Mouse (Mus musculus): ENCODE results near the gene Rab5c. TPM values are rescaled to one million over a fixed set of nuclear protein-coding genes. Genes with fewer than 3 reads are reported as not detected.

The Rab5c gene
- polyA plus RNA-seq, 1 experiment from 2014 or later, result 34.3 TPM

GRCm38 (mm10) chr11:100746546-100746945 lies 8.5 kb upstream of the Rab5c start:
- Histone ChIP-seq H3K4me2 (ENCODE audit: low read depth, low read length) (no peak overlapping the region), H3K9me3 (ENCODE audit: control insufficient read depth, low read length) (no peaks in the 10 kb centered on the region), H3K4me1 (replicated peaks; ENCODE audit: control insufficient read depth, insufficient read depth, low read length) (no peaks in the 10 kb centered on the region), H3K27ac (ENCODE audit: low read length) (no peak overlapping the region), H3K4me3 (ENCODE audit: low read length) (no peak overlapping the region), H3K36me3 (ENCODE audit: control insufficient read depth, insufficient read depth, low read length) (no peaks in the 10 kb centered on the region), H3K27me3 (ENCODE audit: control insufficient read depth, insufficient read depth, low read depth, low read length) (0 out of 2 replicates have a peak, but pooled peaks cover 2% of the 10 kb centered on the region), H3K9ac (ENCODE audit: low read length) (no peak overlapping the region)
- 80% methylated on average over 10 of the region's 10 CpGs for WGBS
- ATAC-seq (ENCODE audit: low read depth), result no peak

DNA sequence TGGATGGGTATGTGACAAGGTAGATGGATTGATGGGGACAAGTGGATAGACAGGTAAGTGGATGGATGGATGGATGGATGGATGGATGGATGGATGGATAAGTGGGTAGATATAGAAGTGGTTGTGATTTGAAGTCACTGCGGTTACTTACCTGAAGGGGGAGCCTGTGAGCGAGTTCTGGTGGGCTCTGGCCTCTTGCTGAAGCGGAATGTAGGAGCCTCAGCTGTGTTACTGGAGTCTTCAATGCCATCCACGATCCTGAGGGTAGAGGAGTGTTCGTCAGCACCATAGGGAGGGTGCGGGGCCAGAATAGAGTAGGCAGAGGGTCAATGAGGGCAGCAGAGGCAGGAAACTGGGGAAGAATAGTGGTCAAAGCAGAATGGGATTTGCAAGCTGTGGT lies 7.1 kb upstream of the Rab5c start:
- no peak overlapping the region for H3K27ac ChIP-seq (ENCODE audit: low read length)
- no peak overlapping the region for H3K9ac ChIP-seq (ENCODE audit: low read length)
- H3K4me2 ChIP-seq (ENCODE audit: low read depth, low read length), result no peak overlapping the region
- no peak overlapping the region for H3K4me3 ChIP-seq (ENCODE audit: low read length)
- no peaks in the 10 kb centered on the region for H3K4me1 ChIP-seq (replicated peaks; ENCODE audit: control insufficient read depth, insufficient read depth, low read length)
- ATAC-seq (ENCODE audit: low read depth), result no peak
- 10% methylated on average over 6 of the region's 6 CpGs for WGBS
- 0 out of 2 replicates have a peak, but pooled peaks cover 2% of the 10 kb centered on the region for H3K27me3 ChIP-seq (ENCODE audit: control insufficient read depth, insufficient read depth, low read depth, low read length)
- no peaks in the 10 kb centered on the region for H3K9me3 ChIP-seq (ENCODE audit: control insufficient read depth, low read length)
- H3K36me3 ChIP-seq (ENCODE audit: control insufficient read depth, insufficient read depth, low read length), result no peaks in the 10 kb centered on the region

- Histone ChIP-seq H3K27me3 (ENCODE audit: control insufficient read depth, insufficient read depth, low read depth, low read length) (no peaks in the 10 kb centered on the region), H3K27ac (ENCODE audit: low read length) (no peak overlapping the region), H3K9me3 (ENCODE audit: control insufficient read depth, low read length) (no peaks in the 10 kb centered on the region), H3K9ac (ENCODE audit: low read length) (no peak overlapping the region), H3K4me1 (replicated peaks; ENCODE audit: control insufficient read depth, insufficient read depth, low read length) (peaks cover 11% of the 10 kb centered on the region), H3K4me2 (ENCODE audit: low read depth, low read length) (no peak overlapping the region), H3K36me3 (ENCODE audit: control insufficient read depth, insufficient read depth, low read length) (no peaks in the 10 kb centered on the region), H3K4me3 (ENCODE audit: low read length) (no peak overlapping the region)
- no peak for ATAC-seq (ENCODE audit: low read depth)
- 60% methylated on average over 6 of the region's 6 CpGs for WGBS
Observed at GRCm38 (mm10) chr11:100741348-100741747, 3.3 kb upstream of the Rab5c start.

DNA sequence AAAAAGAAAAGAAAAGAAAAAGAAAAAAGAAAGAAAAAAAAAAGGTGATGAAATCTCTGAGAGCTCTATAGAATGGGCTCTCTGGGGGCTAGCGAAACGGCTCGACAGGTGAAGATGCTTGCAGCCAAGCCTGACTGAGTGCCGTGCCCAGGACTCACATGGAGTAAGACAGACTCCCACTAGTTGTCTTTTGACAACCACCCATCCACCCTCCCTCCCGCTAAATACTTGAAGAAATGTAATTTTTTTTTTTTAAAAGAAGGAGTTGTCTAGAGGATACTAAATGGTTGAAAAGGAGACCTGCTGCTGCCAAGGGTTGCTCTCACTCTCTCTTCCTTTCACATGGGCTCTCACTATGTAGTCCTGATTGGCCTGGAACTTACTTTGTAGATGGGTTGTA lies 734 bp upstream of the Rab5c start:
- Histone ChIP-seq H3K9me3 (ENCODE audit: control insufficient read depth, low read length) (no peaks in the 10 kb centered on the region), H3K4me1 (replicated peaks; ENCODE audit: control insufficient read depth, insufficient read depth, low read length) (peaks cover 19% of the 10 kb centered on the region), H3K27me3 (ENCODE audit: control insufficient read depth, insufficient read depth, low read depth, low read length) (no peaks in the 10 kb centered on the region), H3K4me2 (ENCODE audit: low read depth, low read length) (peak overlapping the region; percentile 75), H3K4me3 (ENCODE audit: low read length) (peak overlapping the region; percentile 99), H3K36me3 (ENCODE audit: control insufficient read depth, insufficient read depth, low read length) (no peaks in the 10 kb centered on the region), H3K9ac (ENCODE audit: low read length) (peak overlapping the region; percentile 65), H3K27ac (ENCODE audit: low read length) (peak overlapping the region; percentile 44; the same call in 1 of the 2 replicates)
- 21% methylated on average over 5 of the region's 5 CpGs for WGBS
- no peak for ATAC-seq (ENCODE audit: low read depth)

GRCm38 (mm10) chr11:100737105-100737733 lies 796 bp downstream of the Rab5c start:
- H3K9me3 ChIP-seq (ENCODE audit: control insufficient read depth, low read length), result no peaks in the 10 kb centered on the region
- under 1% methylated on average over 13 of the region's 13 CpGs for WGBS
- peak overlapping the region; percentile 89 for H3K4me2 ChIP-seq (ENCODE audit: low read depth, low read length)
- H3K27ac ChIP-seq (ENCODE audit: low read length), result peak overlapping the region; percentile 74
- peaks cover 19% of the 10 kb centered on the region for H3K4me1 ChIP-seq (replicated peaks; ENCODE audit: control insufficient read depth, insufficient read depth, low read length)
- H3K27me3 ChIP-seq (ENCODE audit: control insufficient read depth, insufficient read depth, low read depth, low read length), result no peaks in the 10 kb centered on the region
- H3K4me3 ChIP-seq (ENCODE audit: low read length), result peak overlapping the region; percentile 99
- ATAC-seq (ENCODE audit: low read depth), result no peak
- no peaks in the 10 kb centered on the region for H3K36me3 ChIP-seq (ENCODE audit: control insufficient read depth, insufficient read depth, low read length)
- peak overlapping the region; percentile 99 for H3K9ac ChIP-seq (ENCODE audit: low read length)

DNA sequence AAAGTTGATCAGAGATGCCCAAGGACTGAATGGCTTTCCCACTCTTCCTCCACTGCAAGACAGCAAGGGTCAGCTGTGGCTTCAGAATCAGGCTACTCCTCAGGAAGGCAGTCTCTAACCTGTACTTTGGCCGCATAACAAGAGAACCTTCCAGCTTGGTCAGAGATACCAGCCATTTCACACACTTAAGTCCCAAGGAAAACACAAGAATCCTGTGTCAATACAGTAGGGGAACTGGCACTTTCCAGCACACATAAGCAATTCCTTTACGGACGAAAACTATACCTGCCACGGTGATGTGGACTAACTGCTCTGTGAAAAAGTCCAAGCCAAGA lies 1.3 kb downstream of the Rab5c start:
- no peaks in the 10 kb centered on the region for H3K27me3 ChIP-seq (ENCODE audit: control insufficient read depth, insufficient read depth, low read depth, low read length)
- no peak overlapping the region for H3K27ac ChIP-seq (ENCODE audit: low read length)
- no peaks in the 10 kb centered on the region for H3K9me3 ChIP-seq (ENCODE audit: control insufficient read depth, low read length)
- peaks cover 19% of the 10 kb centered on the region for H3K4me1 ChIP-seq (replicated peaks; ENCODE audit: control insufficient read depth, insufficient read depth, low read length)
- H3K36me3 ChIP-seq (ENCODE audit: control insufficient read depth, insufficient read depth, low read length), result no peaks in the 10 kb centered on the region
- peak overlapping the region; percentile 99 for H3K4me3 ChIP-seq (ENCODE audit: low read length)
- no peak for ATAC-seq (ENCODE audit: low read depth)
- H3K4me2 ChIP-seq (ENCODE audit: low read depth, low read length), result peak overlapping the region; percentile 89
- H3K9ac ChIP-seq (ENCODE audit: low read length), result peak overlapping the region; percentile 99
- 54% methylated on average over 4 of the region's 4 CpGs for whole genome bisulfite sequencing

DNA sequence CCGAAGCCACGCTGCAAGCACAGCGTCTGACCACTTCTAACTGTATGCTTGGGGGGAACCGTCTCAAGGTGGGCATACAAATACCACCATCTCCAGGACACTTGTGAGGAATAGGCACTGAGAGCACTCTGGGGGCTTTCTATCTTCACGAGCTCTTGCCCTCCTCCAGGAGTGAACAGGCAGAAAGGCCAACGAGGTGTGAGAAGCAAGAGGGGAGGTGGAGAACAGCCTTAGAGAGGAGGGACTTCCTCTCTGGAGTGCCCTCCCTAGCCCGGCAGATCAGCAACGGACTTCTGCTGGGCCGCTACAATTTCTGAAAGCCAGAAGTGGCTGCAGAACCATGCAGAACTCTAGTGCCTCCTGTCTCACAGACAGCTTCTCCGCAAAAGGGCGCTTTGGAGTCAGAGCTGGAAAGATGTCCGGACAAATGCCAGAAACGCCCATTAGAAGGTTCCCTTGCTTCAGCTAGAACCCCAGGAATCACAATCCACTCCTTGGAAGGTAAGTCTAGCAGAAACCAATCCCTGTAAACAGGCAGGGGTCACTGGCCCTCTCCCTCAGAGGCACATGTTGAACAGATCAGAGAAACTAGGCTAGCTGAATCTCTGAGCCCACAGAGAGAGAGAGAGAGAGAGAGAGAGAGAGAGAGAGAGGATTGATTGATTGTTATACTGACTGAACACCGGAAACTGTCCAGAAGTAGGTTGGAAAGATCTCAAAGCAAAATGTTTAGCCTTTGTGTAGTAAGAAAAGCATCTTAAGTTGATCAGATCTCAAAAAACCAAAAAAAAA lies 1.9 kb downstream of the Rab5c start:
- Histone ChIP-seq H3K27me3 (ENCODE audit: control insufficient read depth, insufficient read depth, low read depth, low read length) (no peaks in the 10 kb centered on the region), H3K4me3 (ENCODE audit: low read length) (peak overlapping the region; percentile 99)
- WGBS, result 61% methylated on average over 14 of the region's 14 CpGs

GRCm38 (mm10) chr11:100735134-100735865 lies 2.7 kb downstream of the Rab5c start:
- Histone ChIP-seq H3K27me3 (ENCODE audit: control insufficient read depth, insufficient read depth, low read depth, low read length) (no peaks in the 10 kb centered on the region), H3K4me2 (ENCODE audit: low read depth, low read length) (peak overlapping the region; percentile 89; the same call in 1 of the 2 replicates), H3K9ac (ENCODE audit: low read length) (peak overlapping the region; percentile 33; the same call in 1 of the 2 replicates), H3K4me1 (replicated peaks; ENCODE audit: control insufficient read depth, insufficient read depth, low read length) (peaks cover 19% of the 10 kb centered on the region), H3K36me3 (ENCODE audit: control insufficient read depth, insufficient read depth, low read length) (no peaks in the 10 kb centered on the region), H3K27ac (ENCODE audit: low read length) (no peak overlapping the region), H3K4me3 (ENCODE audit: low read length) (peak overlapping the region; percentile 2; the same call in 1 of the 2 replicates), H3K9me3 (ENCODE audit: control insufficient read depth, low read length) (no peaks in the 10 kb centered on the region)
- ATAC-seq (ENCODE audit: low read depth), result no peak
- WGBS, result 83% methylated on average over 9 of the region's 9 CpGs

More for the DNA sequence above, 1.9 kb downstream of the Rab5c start:
- Histone ChIP-seq H3K4me1 (replicated peaks; ENCODE audit: control insufficient read depth, insufficient read depth, low read length) (peaks cover 19% of the 10 kb centered on the region), H3K9ac (ENCODE audit: low read length) (peak overlapping the region; percentile 33; the same call in 1 of the 2 replicates), H3K4me2 (ENCODE audit: low read depth, low read length) (peak overlapping the region; percentile 89), H3K27ac (ENCODE audit: low read length) (no peak overlapping the region), H3K36me3 (ENCODE audit: control insufficient read depth, insufficient read depth, low read length) (no peaks in the 10 kb centered on the region), H3K9me3 (ENCODE audit: control insufficient read depth, low read length) (no peaks in the 10 kb centered on the region)
- no peak for ATAC-seq (ENCODE audit: low read depth)

Measured in lung, embryonic 16.5 days (tissue).